Mouse (Mus musculus): Measurements from ENCODE around the gene Zfp983. TPM values are rescaled to one million over a fixed set of nuclear protein-coding genes. Genes with fewer than 3 reads are reported as not detected.
A peak's percentile ranks its signal among the peaks of the same experiment; 100 is the strongest.
"Not testable (repeated sequence)": the region's sequence is repeated elsewhere in the genome, so short reads cannot be mapped to it uniquely, and the experiment has no call there.

Gene Zfp983
- polyA plus RNA-seq (2014; fragmentation: Nextera tagmentation; extraction: Ambion mirVana), result 11.5 and 16.1 TPM in 2 replicates

DNA sequence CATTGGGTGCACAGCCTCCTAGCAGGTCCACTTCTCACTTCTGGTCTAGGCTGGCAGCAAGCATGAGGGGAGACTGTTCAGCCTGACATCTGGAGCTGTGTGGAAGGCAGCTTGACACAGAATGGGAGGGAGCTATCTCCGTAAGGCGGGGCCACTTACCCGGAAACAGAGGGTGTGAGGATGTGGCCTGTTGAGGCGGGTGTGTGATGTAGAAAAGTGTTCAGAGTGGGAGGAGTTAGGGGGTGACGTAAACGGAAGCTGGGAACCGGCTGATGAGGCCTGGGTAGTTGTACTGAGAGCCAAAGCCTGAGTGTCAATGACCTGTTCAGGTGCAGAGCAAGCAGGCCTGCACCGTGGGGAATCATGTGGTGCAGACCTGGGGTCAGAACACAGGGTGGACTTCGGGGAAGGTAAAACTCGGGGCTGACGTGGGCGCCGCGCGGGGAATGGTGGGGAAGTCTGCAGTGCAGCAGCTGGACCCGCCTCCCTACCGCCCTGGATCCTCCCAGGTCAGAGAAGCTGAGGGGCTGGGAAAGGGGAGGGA is at the start of gene Zfp983:
Gene Zfp983 (plus strand): TSS at position 261 of the 544 bp plus-strand sequence.
- peak; percentile 98 for ATAC-seq (ENCODE audit: low FRiP score, low TSS enrichment)
- WGBS, result under 1% methylated on average over 17 of the region's 17 CpGs
- peak within 1 kb of the TSS; percentile 48 for H3K9ac ChIP-seq (replicated peaks; ENCODE audit: low read length)

DNA sequence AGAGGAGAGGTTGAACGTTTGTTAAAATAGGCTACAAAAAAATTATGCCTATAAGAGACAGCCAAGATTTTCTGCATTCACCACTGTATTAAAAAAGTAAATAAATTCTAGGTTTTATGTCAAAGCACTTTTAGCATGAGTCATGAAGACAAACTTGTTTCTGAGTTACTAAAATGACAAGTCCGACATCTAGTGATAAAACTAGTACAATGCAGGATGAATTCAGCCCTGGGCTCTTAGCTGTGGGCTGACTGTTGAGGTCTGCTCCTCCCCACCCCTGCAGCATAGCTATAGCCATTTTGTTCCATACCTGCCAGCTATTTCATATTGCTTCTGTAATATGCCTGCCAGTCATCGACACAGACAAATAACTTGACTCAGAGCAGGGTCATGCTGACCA is 34.1 kb upstream of the Zfp983 start:
- Histone ChIP-seq H3K27ac (replicated peaks; ENCODE audit: low read depth, low read length) (no peak overlapping the region), H3K36me3 (ENCODE audit: control insufficient read depth, insufficient read depth, low read length) (no peaks in the 10 kb centered on the region), H3K4me3 (replicated peaks; ENCODE audit: low read depth, low read length) (no peak overlapping the region), H3K4me1 (ENCODE audit: control insufficient read depth, insufficient read depth, low read length) (no peaks in the 10 kb centered on the region), H3K9ac (replicated peaks; ENCODE audit: low read length) (no peak overlapping the region), H3K27me3 (ENCODE audit: control insufficient read depth, insufficient read depth, low read length) (no peaks in the 10 kb centered on the region), H3K4me2 (ENCODE audit: low read length) (no peak overlapping the region), H3K9me3 (ENCODE audit: control insufficient read depth, low read length) (no peaks in the 10 kb centered on the region)
- WGBS, result 76% methylated on average over 3 of the region's 3 CpGs
- DNase-seq (no peak), ATAC-seq (ENCODE audit: low FRiP score, low TSS enrichment) (no peak)

More for the DNA sequence above, at the start of gene Zfp983:
- H3K36me3 ChIP-seq (ENCODE audit: control insufficient read depth, insufficient read depth, low read length); H3K9me3 ChIP-seq (ENCODE audit: control insufficient read depth, low read length); H3K4me1 ChIP-seq (ENCODE audit: control insufficient read depth, insufficient read depth, low read length); H3K27me3 ChIP-seq (ENCODE audit: control insufficient read depth, insufficient read depth, low read length): not testable (repeated sequence)
- H3K27ac ChIP-seq (replicated peaks; ENCODE audit: low read depth, low read length), result peak within 1 kb of the TSS; percentile 74
- H3K4me2 ChIP-seq (ENCODE audit: low read length), result peak within 1 kb of the TSS; percentile 58
- H3K4me3 ChIP-seq (replicated peaks; ENCODE audit: low read depth, low read length), result peak within 1 kb of the TSS; percentile 42
- peak; percentile 90 for DNase-seq

DNA sequence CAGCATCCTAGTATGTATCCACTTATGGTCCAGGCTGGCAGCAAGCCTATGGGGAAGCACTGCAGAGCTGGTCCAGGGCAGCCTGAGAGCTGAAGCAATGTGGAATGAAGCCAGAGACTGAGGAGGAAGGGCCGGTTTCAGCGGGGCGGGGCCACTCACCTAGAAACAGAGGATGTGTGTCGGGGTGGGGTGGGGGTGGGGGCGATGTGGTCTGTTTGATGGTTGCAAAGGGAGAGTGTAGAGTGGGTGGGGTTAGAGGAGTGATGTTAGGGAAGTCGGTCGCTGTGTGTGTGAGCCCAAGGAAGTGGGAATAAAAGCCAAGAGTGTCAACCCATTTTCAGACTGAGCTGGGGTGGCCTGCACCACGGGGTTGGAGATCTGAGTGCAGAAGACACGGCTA is 33.1 kb upstream of the Zfp983 start:
- ATAC-seq (ENCODE audit: low FRiP score, low TSS enrichment) (no peak), DNase-seq (no peak)
- Histone ChIP-seq H3K4me2 (ENCODE audit: low read length) (no peak overlapping the region), H3K27ac (replicated peaks; ENCODE audit: low read depth, low read length) (no peak overlapping the region), H3K4me1 (ENCODE audit: control insufficient read depth, insufficient read depth, low read length) (no peaks in the 10 kb centered on the region), H3K9ac (replicated peaks; ENCODE audit: low read length) (no peak overlapping the region), H3K4me3 (replicated peaks; ENCODE audit: low read depth, low read length) (no peak overlapping the region), H3K27me3 (ENCODE audit: control insufficient read depth, insufficient read depth, low read length) (no peaks in the 10 kb centered on the region), H3K9me3 (ENCODE audit: control insufficient read depth, low read length) (no peaks in the 10 kb centered on the region), H3K36me3 (ENCODE audit: control insufficient read depth, insufficient read depth, low read length) (no peaks in the 10 kb centered on the region)
- WGBS, result 12% methylated on average over 9 of the region's 9 CpGs

DNA sequence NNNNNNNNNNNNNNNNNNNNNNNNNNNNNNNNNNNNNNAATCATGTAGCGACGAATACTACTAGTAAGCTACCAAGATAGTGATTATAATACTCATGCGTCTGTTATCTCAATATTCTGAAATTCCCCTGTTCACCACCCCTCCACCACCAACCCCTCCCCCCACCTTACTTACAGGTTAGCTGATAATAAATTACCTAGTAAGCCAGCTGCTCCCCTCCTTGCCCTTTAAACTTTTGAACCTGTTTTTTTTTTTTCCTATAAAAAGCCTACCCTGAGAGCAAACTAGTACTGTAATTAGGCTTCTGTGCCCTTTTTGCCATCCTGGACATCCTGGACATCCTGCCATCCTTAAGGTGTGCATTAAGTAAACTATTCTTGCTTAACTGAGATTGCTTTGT is 26.8 kb upstream of the Zfp983 start:
- H3K9ac ChIP-seq (replicated peaks; ENCODE audit: low read length), result no peak overlapping the region
- no CpG with 5 or more reads among the region's 3 CpGs for WGBS
- no peaks in the 10 kb centered on the region for H3K9me3 ChIP-seq (ENCODE audit: control insufficient read depth, low read length)
- no peaks in the 10 kb centered on the region for H3K4me1 ChIP-seq (ENCODE audit: control insufficient read depth, insufficient read depth, low read length)
- H3K27ac ChIP-seq (replicated peaks; ENCODE audit: low read depth, low read length), result no peak overlapping the region
- H3K36me3 ChIP-seq (ENCODE audit: control insufficient read depth, insufficient read depth, low read length), result no peaks in the 10 kb centered on the region
- no peak for DNase-seq
- H3K27me3 ChIP-seq (ENCODE audit: control insufficient read depth, insufficient read depth, low read length), result no peaks in the 10 kb centered on the region
- H3K4me2 ChIP-seq (ENCODE audit: low read length), result no peak overlapping the region
- no peak overlapping the region for H3K4me3 ChIP-seq (replicated peaks; ENCODE audit: low read depth, low read length)
- ATAC-seq (ENCODE audit: low FRiP score, low TSS enrichment), result no peak

DNA sequence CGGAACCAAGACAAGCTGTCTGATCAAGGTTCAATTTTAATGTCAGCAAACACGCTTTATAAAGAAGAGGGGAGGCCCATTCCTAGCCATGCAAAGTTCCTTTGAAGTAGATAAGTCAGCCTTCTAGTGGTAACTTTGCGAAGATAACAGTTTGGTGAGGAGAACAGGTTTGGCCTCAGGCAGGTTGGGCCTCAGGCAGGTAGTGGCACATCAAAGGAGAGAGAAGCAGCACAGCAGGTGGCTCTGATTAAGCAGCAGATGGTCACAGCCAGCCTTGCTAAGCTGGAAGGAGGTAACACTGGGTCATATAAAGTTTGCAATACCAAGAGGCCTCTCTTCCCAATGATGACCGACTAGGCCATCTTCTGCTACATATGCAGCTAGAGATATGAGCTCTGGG is 14.7 kb upstream of the Zfp983 start:
- H3K9me3 ChIP-seq (ENCODE audit: control insufficient read depth, low read length); H3K36me3 ChIP-seq (ENCODE audit: control insufficient read depth, insufficient read depth, low read length); H3K4me2 ChIP-seq (ENCODE audit: low read length); H3K27me3 ChIP-seq (ENCODE audit: control insufficient read depth, insufficient read depth, low read length); H3K9ac ChIP-seq (replicated peaks; ENCODE audit: low read length); ATAC-seq (ENCODE audit: low FRiP score, low TSS enrichment); H3K27ac ChIP-seq (replicated peaks; ENCODE audit: low read depth, low read length); H3K4me1 ChIP-seq (ENCODE audit: control insufficient read depth, insufficient read depth, low read length); DNase-seq; H3K4me3 ChIP-seq (replicated peaks; ENCODE audit: low read depth, low read length): not testable (repeated sequence)
- WGBS, result 81% methylated on average over 4 of the region's 4 CpGs

DNA sequence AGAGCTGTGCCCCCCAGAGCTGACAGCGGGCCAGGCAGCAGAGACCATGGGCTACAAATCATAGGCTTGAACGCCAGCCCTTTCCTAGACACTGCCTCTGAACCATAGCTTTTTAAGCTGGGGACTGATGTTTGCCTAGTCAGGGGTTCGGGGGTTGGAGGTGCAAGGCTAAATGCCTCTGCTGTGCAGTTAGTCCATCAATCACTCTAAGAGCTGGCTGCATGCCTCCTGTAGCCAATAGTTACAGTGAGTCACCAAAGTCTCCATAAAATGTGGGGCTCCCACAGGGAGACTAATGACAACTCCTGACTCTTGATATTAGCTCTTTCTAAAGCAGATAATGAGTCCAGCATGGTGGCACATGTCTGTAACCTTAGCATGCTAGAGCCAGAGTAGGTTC is 1.6 kb upstream of the Zfp983 start:
- Histone ChIP-seq H3K9me3 (ENCODE audit: control insufficient read depth, low read length) (no peaks in the 10 kb centered on the region), H3K27me3 (ENCODE audit: control insufficient read depth, insufficient read depth, low read length) (no peaks in the 10 kb centered on the region), H3K36me3 (ENCODE audit: control insufficient read depth, insufficient read depth, low read length) (0 out of 2 replicates have a peak, but pooled peaks cover 3% of the 10 kb centered on the region), H3K9ac (replicated peaks; ENCODE audit: low read length) (no peak overlapping the region), H3K4me2 (ENCODE audit: low read length) (no peak overlapping the region), H3K4me1 (ENCODE audit: control insufficient read depth, insufficient read depth, low read length) (no peaks in the 10 kb centered on the region), H3K27ac (replicated peaks; ENCODE audit: low read depth, low read length) (no peak overlapping the region), H3K4me3 (replicated peaks; ENCODE audit: low read depth, low read length) (no peak overlapping the region)
- 81% methylated on average over 3 of the region's 3 CpGs for WGBS
- ATAC-seq (ENCODE audit: low FRiP score, low TSS enrichment), result no peak
- DNase-seq, result no peak

DNA sequence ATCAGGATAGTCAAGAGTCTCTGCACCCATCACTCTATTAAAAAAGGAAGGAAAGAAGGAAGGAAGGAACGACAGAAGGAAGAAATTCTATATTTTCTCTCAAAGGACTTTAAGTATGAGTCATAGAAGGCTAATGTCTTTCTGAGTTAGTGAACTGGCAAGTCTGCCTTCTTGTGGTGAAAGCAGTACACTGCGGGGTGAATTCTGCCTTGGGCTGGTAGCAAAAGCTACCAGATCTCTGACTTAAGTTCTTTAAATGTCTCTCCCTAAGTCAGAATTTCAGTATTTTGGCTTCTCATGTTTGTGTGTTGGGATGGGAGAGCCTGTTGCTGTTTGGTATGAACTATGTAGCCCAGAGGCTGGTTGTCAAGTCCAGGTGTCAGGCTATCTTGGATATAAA is 488 bp upstream of the Zfp983 start:
- Histone ChIP-seq H3K36me3 (ENCODE audit: control insufficient read depth, insufficient read depth, low read length) (0 out of 2 replicates have a peak, but pooled peaks cover 3% of the 10 kb centered on the region), H3K4me1 (ENCODE audit: control insufficient read depth, insufficient read depth, low read length) (no peaks in the 10 kb centered on the region), H3K4me2 (ENCODE audit: low read length) (peak overlapping the region; percentile 58), H3K27ac (replicated peaks; ENCODE audit: low read depth, low read length) (peak overlapping the region; percentile 74), H3K4me3 (replicated peaks; ENCODE audit: low read depth, low read length) (peak overlapping the region; percentile 42), H3K27me3 (ENCODE audit: control insufficient read depth, insufficient read depth, low read length) (no peaks in the 10 kb centered on the region), H3K9me3 (ENCODE audit: control insufficient read depth, low read length) (no peaks in the 10 kb centered on the region), H3K9ac (replicated peaks; ENCODE audit: low read length) (peak overlapping the region; percentile 31; the same call in 1 of the 2 replicates)
- WGBS, result 31% methylated on average over 2 of the region's 2 CpGs
- peak; percentile 44 for ATAC-seq (ENCODE audit: low FRiP score, low TSS enrichment)
- peak; percentile 63 for DNase-seq

DNA sequence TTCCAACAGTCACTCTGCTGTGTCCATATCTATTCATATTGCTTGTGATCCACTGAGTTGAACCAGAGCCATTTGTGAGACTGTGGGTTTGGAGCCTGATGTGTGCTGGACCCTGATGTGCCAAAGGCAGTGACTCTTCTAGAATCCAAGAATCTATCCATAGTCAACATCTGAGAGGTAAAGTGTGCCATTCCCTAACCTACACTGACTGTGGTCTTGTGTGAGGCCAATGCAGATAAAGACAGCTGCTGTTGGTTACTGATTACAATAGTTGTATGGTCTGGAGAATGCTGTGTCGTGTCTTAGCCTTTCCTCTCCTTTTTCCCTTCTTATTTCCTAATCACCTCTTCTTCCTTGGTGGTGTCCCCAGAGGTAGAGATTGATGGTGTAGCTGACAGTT is 28.4 kb downstream of the Zfp983 start:
- not testable (repeated sequence) for H3K9ac ChIP-seq (replicated peaks; ENCODE audit: low read length); H3K36me3 ChIP-seq (ENCODE audit: control insufficient read depth, insufficient read depth, low read length); ATAC-seq (ENCODE audit: low FRiP score, low TSS enrichment)

DNA sequence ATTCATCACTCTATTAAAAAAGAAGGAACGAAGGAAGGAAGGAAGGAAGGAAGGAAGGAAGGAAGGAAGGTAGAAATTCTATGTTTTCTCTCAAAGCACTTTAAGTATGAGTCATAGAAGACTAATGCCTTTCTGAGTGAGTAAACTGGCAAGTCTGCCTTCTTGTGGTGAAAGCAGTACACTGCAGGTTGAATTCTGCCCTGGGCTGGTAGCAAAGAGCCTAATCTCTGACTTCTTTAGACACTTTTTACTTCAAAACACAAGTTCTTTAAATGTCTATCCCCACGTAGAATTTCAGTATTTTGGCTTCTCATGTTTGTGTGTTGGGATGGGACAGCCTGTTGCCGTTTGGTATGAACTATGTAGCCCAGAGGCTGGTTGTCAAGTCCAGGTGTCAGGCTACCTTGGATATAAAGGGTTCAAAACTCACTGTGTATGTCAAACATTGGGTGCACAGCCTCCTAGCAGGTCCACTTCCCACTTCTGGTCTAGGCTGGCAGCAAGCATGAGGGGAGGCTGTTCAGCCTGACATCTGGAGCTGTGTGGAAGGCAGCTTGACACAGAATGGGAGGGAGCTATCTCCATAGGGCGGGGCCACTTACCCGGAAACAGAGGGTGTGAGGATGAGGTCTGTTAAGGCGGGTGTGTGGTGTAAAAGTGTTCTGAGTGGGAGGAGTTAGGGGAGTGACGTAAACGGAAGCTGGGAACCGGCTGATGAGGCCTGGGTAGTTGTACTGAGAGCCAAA is 29.0 kb downstream of the Zfp983 start:
- H3K4me3 ChIP-seq (replicated peaks; ENCODE audit: low read depth, low read length), result peak overlapping the region; percentile 42
- peak overlapping the region; percentile 57 for H3K4me2 ChIP-seq (ENCODE audit: low read length)
- H3K36me3 ChIP-seq (ENCODE audit: control insufficient read depth, insufficient read depth, low read length), result peaks cover 3% of the 10 kb centered on the region; the same call in 1 of the 2 replicates
- peak overlapping the region; percentile 44; the same call in 1 of the 2 replicates for H3K9ac ChIP-seq (replicated peaks; ENCODE audit: low read length)
- H3K9me3 ChIP-seq (ENCODE audit: control insufficient read depth, low read length), result no peaks in the 10 kb centered on the region
- H3K27me3 ChIP-seq (ENCODE audit: control insufficient read depth, insufficient read depth, low read length), result no peaks in the 10 kb centered on the region
- WGBS, result 5% methylated on average over 9 of the region's 9 CpGs
- H3K27ac ChIP-seq (replicated peaks; ENCODE audit: low read depth, low read length), result peak overlapping the region; percentile 72
- no peaks in the 10 kb centered on the region for H3K4me1 ChIP-seq (ENCODE audit: control insufficient read depth, insufficient read depth, low read length)
- ATAC-seq (ENCODE audit: low FRiP score, low TSS enrichment) (peak; percentile 98), DNase-seq (peak; percentile 88)

More for the DNA sequence above, 28.4 kb downstream of the Zfp983 start:
- 7% methylated on average over 1 of the region's 1 CpGs for WGBS
- not testable (repeated sequence) for H3K4me1 ChIP-seq (ENCODE audit: control insufficient read depth, insufficient read depth, low read length); H3K4me3 ChIP-seq (replicated peaks; ENCODE audit: low read depth, low read length); H3K9me3 ChIP-seq (ENCODE audit: control insufficient read depth, low read length); DNase-seq; H3K27ac ChIP-seq (replicated peaks; ENCODE audit: low read depth, low read length); H3K27me3 ChIP-seq (ENCODE audit: control insufficient read depth, insufficient read depth, low read length); H3K4me2 ChIP-seq (ENCODE audit: low read length)
